In the genomic region with DNA sequence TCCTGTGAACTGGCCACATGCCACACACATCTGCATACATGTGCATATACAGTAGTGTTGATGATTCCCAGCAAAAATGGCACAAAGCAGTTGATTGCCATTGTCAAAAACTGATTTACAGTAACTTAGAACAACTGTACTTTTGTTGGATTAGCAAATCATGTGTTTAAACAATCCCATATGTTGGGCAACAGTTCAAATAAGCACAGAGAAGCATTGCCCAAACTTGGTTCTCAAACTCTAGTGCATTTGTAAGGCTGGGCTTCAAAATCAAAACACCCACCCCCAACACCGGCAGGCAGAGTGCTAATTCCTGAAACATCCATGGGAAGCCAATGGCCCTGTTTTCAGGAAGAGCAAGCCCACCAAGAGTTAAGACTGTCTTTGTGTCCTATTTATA, we compare ENCODE assay signal across 15 mouse cellular contexts.
DNase-seq lines count a peak whose midpoint lies in the region; ATAC-seq and TF ChIP-seq lines count a peak whose summit lies in the region.
"Had no signal": no experiment of that assay in that cellular context is flagged by ENCODE, and none has a peak within 500 bp of the region (broad histone marks: within the 10 kb centered on the region; RNA-seq: fewer than 3 reads in every experiment).

No protein-coding gene starts in this region.

- peak overlapping the region; percentile 78 for H3K27ac ChIP-seq in forebrain, embryonic 11.5 days (ENCODE audit: low read depth, low read length)
- no peak overlapping the region for H3K27ac ChIP-seq in forebrain, embryonic 16.5 days (ENCODE audit: low read length)
- peak overlapping the region; percentile 79 for H3K27ac ChIP-seq in embryonic fibroblast, embryonic 13.5 days (ENCODE audit: insufficient read depth, low read length)
- peak overlapping the region; percentile 48; the same call in 1 of the 2 replicates for H3K27ac ChIP-seq in stomach, embryonic 16.5 days (ENCODE audit: low read length)
- H3K27ac ChIP-seq in heart, embryonic 10.5 days: no peak overlapping the region
- H3K27ac ChIP-seq: hindbrain, embryonic 14.5 days had no signal

- no peak for ATAC-seq in forebrain, embryonic 11.5 days (replicated peaks; ENCODE audit: low FRiP score)
- ATAC-seq in forebrain, embryonic 16.5 days: no peak
- ATAC-seq in stomach, embryonic 16.5 days (ENCODE audit: insufficient read depth, low FRiP score): no peak

- no peak for DNase-seq in forebrain, embryonic 11.5 days (ENCODE audit: low spot score)
- DNase-seq in lung, postnatal 10 days: peak; percentile 29
- DNase-seq in lung, postnatal 36 days: no peak
- no peak for DNase-seq in layer of hippocampus, adult 9-11 months
- no peak for DNase-seq in heart, embryonic 10.5 days (ENCODE audit: low spot score)
- DNase-seq: adrenal gland, adult 2 months; cerebellum, adult 8-10 months; kidney, adult 18-20 months; kidney, postnatal 4 days had no signal

- H3K36me3 ChIP-seq in forebrain, embryonic 11.5 days (ENCODE audit: control insufficient read depth, insufficient read depth, low read length): no peaks in the 10 kb centered on the region; the same call in 1 of the 2 replicates
- no peaks in the 10 kb centered on the region for H3K36me3 ChIP-seq in forebrain, embryonic 16.5 days (ENCODE audit: control insufficient read depth, insufficient read depth)
- no peaks in the 10 kb centered on the region for H3K36me3 ChIP-seq in stomach, embryonic 16.5 days (ENCODE audit: control insufficient read depth, insufficient read depth, low read length)
- peaks cover 25% of the 10 kb centered on the region for H3K36me3 ChIP-seq in heart, embryonic 10.5 days

- no peak for TF ChIP-seq CTCF in embryonic fibroblast, embryonic 13.5 days (IDR thresholded peaks at IDR 0.05; ENCODE audit: borderline replicate concordance, insufficient read depth, low read length)

- no peak overlapping the region for H3K4me3 ChIP-seq in forebrain, embryonic 11.5 days (ENCODE audit: low read depth, low read length)
- H3K4me3 ChIP-seq in forebrain, embryonic 16.5 days (replicated peaks; ENCODE audit: low read length): no peak overlapping the region
- no peak overlapping the region for H3K4me3 ChIP-seq in embryonic fibroblast, embryonic 13.5 days (ENCODE audit: insufficient read depth, low read length)
- H3K4me3 ChIP-seq in stomach, embryonic 16.5 days (replicated peaks; ENCODE audit: low read length): no peak overlapping the region
- H3K4me3 ChIP-seq in heart, embryonic 10.5 days: no peak overlapping the region
- H3K4me3 ChIP-seq: megakaryocyte, embryonic 14.5 days had no signal

- peaks cover 46% of the 10 kb centered on the region for H3K4me1 ChIP-seq in forebrain, embryonic 11.5 days (replicated peaks; ENCODE audit: control insufficient read depth, insufficient read depth, low read length)
- peaks cover 53% of the 10 kb centered on the region for H3K4me1 ChIP-seq in forebrain, embryonic 16.5 days (replicated peaks; ENCODE audit: control insufficient read depth, insufficient read depth, low read length)
- H3K4me1 ChIP-seq in embryonic fibroblast, embryonic 13.5 days (ENCODE audit: control insufficient read depth, insufficient read depth, low read length): peaks cover 16% of the 10 kb centered on the region
- H3K4me1 ChIP-seq in stomach, embryonic 16.5 days (ENCODE audit: control insufficient read depth, insufficient read depth, low read length): peaks cover 35% of the 10 kb centered on the region
- peaks cover 58% of the 10 kb centered on the region for H3K4me1 ChIP-seq in heart, embryonic 10.5 days

- H3K9ac ChIP-seq in forebrain, embryonic 11.5 days (ENCODE audit: low read length): no peak overlapping the region
- H3K9ac ChIP-seq in forebrain, embryonic 16.5 days (replicated peaks; ENCODE audit: low read depth, low read length): no peak overlapping the region
- H3K9ac ChIP-seq in stomach, embryonic 16.5 days (ENCODE audit: low read length): no peak overlapping the region
- H3K9ac ChIP-seq: hindbrain, embryonic 14.5 days had no signal

- no peaks in the 10 kb centered on the region for H3K27me3 ChIP-seq in forebrain, embryonic 11.5 days (ENCODE audit: control insufficient read depth, insufficient read depth, low read length)
- H3K27me3 ChIP-seq in forebrain, embryonic 16.5 days (replicated peaks; ENCODE audit: control insufficient read depth, insufficient read depth, low read length): no peaks in the 10 kb centered on the region
- no peaks in the 10 kb centered on the region for H3K27me3 ChIP-seq in stomach, embryonic 16.5 days (ENCODE audit: control insufficient read depth, insufficient read depth, low read length)
- H3K27me3 ChIP-seq in heart, embryonic 10.5 days (ENCODE audit: insufficient read depth, poor library complexity, severe bottlenecking): no peaks in the 10 kb centered on the region
- H3K27me3 ChIP-seq: megakaryocyte, embryonic 14.5 days had no signal

- H3K9me3 ChIP-seq in forebrain, embryonic 11.5 days (ENCODE audit: control insufficient read depth, low read length): no peaks in the 10 kb centered on the region
- H3K9me3 ChIP-seq in forebrain, embryonic 16.5 days (ENCODE audit: control insufficient read depth, low read length): no peaks in the 10 kb centered on the region
- no peaks in the 10 kb centered on the region for H3K9me3 ChIP-seq in stomach, embryonic 16.5 days (replicated peaks; ENCODE audit: control insufficient read depth, low read length)
- H3K9me3 ChIP-seq in heart, embryonic 10.5 days: no peaks in the 10 kb centered on the region
- H3K9me3 ChIP-seq: megakaryocyte, embryonic 14.5 days had no signal

- 74% methylated on average over 1 of the region's 1 CpGs for WGBS in forebrain, embryonic 11.5 days
- WGBS in forebrain, embryonic 16.5 days: 37% methylated on average over 1 of the region's 1 CpGs
- 44% methylated on average over 1 of the region's 1 CpGs for WGBS in stomach, embryonic 16.5 days
- 84% methylated on average over 1 of the region's 1 CpGs for WGBS in heart, embryonic 10.5 days

- TF ChIP-seq POLR2A in embryonic fibroblast, embryonic 13.5 days (IDR thresholded peaks at IDR 0.05; ENCODE audit: low read depth, low read length): no peak

- H3K4me2 ChIP-seq in forebrain, embryonic 11.5 days (ENCODE audit: low read depth, low read length, severe bottlenecking): no peak overlapping the region
- no peak overlapping the region for H3K4me2 ChIP-seq in forebrain, embryonic 16.5 days (ENCODE audit: low read length)
- H3K4me2 ChIP-seq in stomach, embryonic 16.5 days (ENCODE audit: low read depth, low read length): no peak overlapping the region
- H3K4me2 ChIP-seq: hindbrain, embryonic 14.5 days; liver, embryonic 11.5 days had no signal

Comparison
In these comparisons a context has a peak if more than half of its experiments do, and no peak if none do; other contexts are left out.
1. H3K27ac ChIP-seq: peak in forebrain, embryonic 11.5 days (single experiment), embryonic fibroblast, embryonic 13.5 days (single experiment) and stomach, embryonic 16.5 days (single experiment); none in forebrain, embryonic 16.5 days (single experiment) and heart, embryonic 10.5 days (single experiment).